Mouse (Mus musculus): Measurements from ENCODE around the gene Csnk1g1. TPM values are rescaled to one million over a fixed set of nuclear protein-coding genes. Genes with fewer than 3 reads are reported as not detected.

Gene Csnk1g1
- polyA plus RNA-seq, 1 experiment from 2014 or later: 14.7 TPM

- WGBS: 1% methylated on average over 51 of the region's 51 CpGs
- peak; percentile 99 for ATAC-seq (ENCODE audit: borderline replicate concordance, extremely low read depth, low FRiP score, low TSS enrichment)
- H3K4me3 ChIP-seq: peak within 1 kb of the TSS; percentile 78
- no peaks in the 10 kb centered on the region for H3K27me3 ChIP-seq
- no peaks in the 10 kb centered on the region for H3K9me3 ChIP-seq
- peak within 1 kb of the TSS; percentile 81 for H3K9ac ChIP-seq
- H3K4me2 ChIP-seq: peak within 1 kb of the TSS; percentile 65
- H3K36me3 ChIP-seq: peaks cover 23% of the 10 kb centered on the region
- peaks cover 10% of the 10 kb centered on the region for H3K4me1 ChIP-seq
- peak within 1 kb of the TSS; percentile 72 for H3K27ac ChIP-seq
These were observed 151.0 kb downstream of the Csnk1g1 start, which contains the start of gene Ppib for GRCm38 (mm10) chr9:66059583-66060307. Ppib (plus strand) TSS chr9:66060222.

DNA sequence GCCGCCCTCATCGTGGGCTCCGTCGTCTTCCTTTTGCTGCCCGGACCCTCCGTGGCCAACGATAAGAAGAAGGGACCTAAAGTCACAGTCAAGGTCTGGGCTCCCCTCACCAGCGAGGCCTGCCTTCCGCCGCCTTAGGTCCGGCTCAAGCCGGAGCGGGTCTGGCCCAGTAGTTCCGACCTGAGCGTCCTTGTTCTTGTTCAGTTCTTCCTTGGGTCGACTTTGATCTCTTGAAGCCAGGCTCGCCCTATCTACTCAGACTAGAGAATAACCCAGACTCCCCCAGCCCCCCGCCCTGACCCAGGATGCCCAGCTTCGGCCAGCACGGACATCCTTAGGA, 151.6 kb downstream of the Csnk1g1 start:
- WGBS: under 1% methylated on average over 20 of the region's 20 CpGs
- H3K9me3 ChIP-seq: no peaks in the 10 kb centered on the region
- H3K4me1 ChIP-seq: peaks cover 10% of the 10 kb centered on the region
- ATAC-seq (ENCODE audit: borderline replicate concordance, extremely low read depth, low FRiP score, low TSS enrichment): peak; percentile 65
- H3K36me3 ChIP-seq: peaks cover 27% of the 10 kb centered on the region
- H3K27ac ChIP-seq: peak overlapping the region; percentile 72
- H3K9ac ChIP-seq: peak overlapping the region; percentile 81
- H3K27me3 ChIP-seq: no peaks in the 10 kb centered on the region
- H3K4me3 ChIP-seq: peak overlapping the region; percentile 78
- H3K4me2 ChIP-seq: peak overlapping the region; percentile 65

DNA sequence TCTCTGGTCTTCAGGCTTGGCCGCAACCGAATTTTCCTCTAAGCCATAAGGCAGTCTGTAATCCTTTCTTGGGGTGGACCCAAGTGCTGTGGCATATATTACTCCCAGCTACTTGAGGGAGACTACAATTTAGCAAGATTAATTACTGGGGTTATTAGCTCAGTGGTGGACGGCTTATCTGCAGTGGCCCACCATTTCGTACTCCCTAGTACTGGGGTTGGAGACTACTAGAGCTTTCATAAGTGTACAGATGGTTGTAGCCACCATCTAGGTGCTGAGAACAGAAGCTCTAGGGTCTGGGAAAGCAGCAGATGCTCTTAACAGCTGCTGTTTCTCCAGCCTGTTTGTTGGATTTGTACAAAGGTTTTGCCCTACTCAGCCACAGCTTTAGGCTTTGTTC, 152.3 kb downstream of the Csnk1g1 start:
- Histone ChIP-seq H3K4me1 (peaks cover 10% of the 10 kb centered on the region), H3K27me3 (no peaks in the 10 kb centered on the region), H3K4me3 (peak overlapping the region; percentile 78), H3K27ac (no peak overlapping the region), H3K9me3 (no peaks in the 10 kb centered on the region), H3K4me2 (peak overlapping the region; percentile 65), H3K9ac (peak overlapping the region; percentile 81), H3K36me3 (peaks cover 34% of the 10 kb centered on the region)
- ATAC-seq (ENCODE audit: borderline replicate concordance, extremely low read depth, low FRiP score, low TSS enrichment): no peak
- 13% methylated on average over 4 of the region's 4 CpGs for WGBS

- Histone ChIP-seq H3K36me3 (peaks cover 41% of the 10 kb centered on the region), H3K4me2 (peak overlapping the region; percentile 65), H3K27me3 (no peaks in the 10 kb centered on the region), H3K4me3 (peak overlapping the region; percentile 78; the same call in 1 of the 2 replicates), H3K9ac (peak overlapping the region; percentile 81; the same call in 1 of the 2 replicates), H3K4me1 (peaks cover 10% of the 10 kb centered on the region), H3K27ac (no peak overlapping the region; the same call in 1 of the 2 replicates), H3K9me3 (no peaks in the 10 kb centered on the region)
- ATAC-seq (ENCODE audit: borderline replicate concordance, extremely low read depth, low FRiP score, low TSS enrichment): no peak
- 69% methylated on average over 3 of the region's 3 CpGs for WGBS
These were observed 152.9 kb downstream of the Csnk1g1 start for GRCm38 (mm10) chr9:66061656-66062055.

DNA sequence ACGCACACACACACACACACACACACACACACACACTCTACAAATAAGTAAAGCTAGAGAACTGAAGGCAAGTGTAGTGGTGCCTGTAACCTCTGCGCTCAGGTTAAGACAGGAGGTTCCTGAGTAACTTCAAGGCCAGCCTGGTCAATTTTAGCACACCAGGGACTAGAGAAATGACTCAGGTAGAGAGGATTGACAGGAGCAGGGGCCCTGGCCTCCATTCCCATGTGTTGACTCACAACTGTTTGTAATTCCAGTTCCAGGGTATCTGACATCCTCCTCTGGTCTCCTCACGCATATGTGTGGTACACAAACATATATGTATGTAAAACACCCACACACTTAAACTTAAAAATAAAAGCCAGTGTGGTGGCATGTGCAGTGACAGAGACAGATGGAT, 154.7 kb downstream of the Csnk1g1 start:
- Histone ChIP-seq H3K4me3 (no peak overlapping the region), H3K27me3 (peaks cover 7% of the 10 kb centered on the region; the same call in 1 of the 2 replicates), H3K4me1 (peaks cover 12% of the 10 kb centered on the region), H3K4me2 (no peak overlapping the region), H3K27ac (no peak overlapping the region), H3K36me3 (peaks cover 45% of the 10 kb centered on the region), H3K9me3 (no peaks in the 10 kb centered on the region), H3K9ac (no peak overlapping the region)
- WGBS: 96% methylated on average over 3 of the region's 3 CpGs
- no peak for ATAC-seq (ENCODE audit: borderline replicate concordance, extremely low read depth, low FRiP score, low TSS enrichment)

DNA sequence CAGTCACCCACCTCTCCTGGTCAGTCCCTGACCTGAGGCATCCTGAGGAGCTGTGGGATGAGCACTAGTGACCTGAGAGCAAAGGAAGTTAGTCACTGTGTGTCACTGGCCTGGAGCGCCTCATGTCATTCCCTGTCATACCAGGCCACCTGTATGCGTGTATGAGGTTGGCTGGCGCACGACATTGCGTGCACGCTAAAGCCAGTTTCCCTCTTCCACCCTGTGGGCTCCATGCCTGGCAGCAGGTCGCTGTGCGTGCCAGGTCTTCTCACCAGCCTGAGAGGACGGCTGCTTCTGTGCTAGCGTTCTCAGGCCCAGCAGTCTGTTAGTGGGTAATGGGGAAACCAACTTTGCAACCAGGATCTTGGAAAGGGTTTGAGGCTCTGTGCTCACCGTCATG, 155.6 kb downstream of the Csnk1g1 start:
- 93% methylated on average over 11 of the region's 11 CpGs for WGBS
- H3K27me3 ChIP-seq: peaks cover 11% of the 10 kb centered on the region; the same call in 1 of the 2 replicates
- no peak overlapping the region for H3K4me2 ChIP-seq
- no peak for ATAC-seq (ENCODE audit: borderline replicate concordance, extremely low read depth, low FRiP score, low TSS enrichment)
- H3K9ac ChIP-seq: no peak overlapping the region
- peaks cover 20% of the 10 kb centered on the region for H3K4me1 ChIP-seq
- H3K9me3 ChIP-seq: no peaks in the 10 kb centered on the region
- H3K36me3 ChIP-seq: peaks cover 45% of the 10 kb centered on the region
- H3K27ac ChIP-seq: no peak overlapping the region
- no peak overlapping the region for H3K4me3 ChIP-seq

- 73% methylated on average over 3 of the region's 3 CpGs for WGBS
- no peaks in the 10 kb centered on the region for H3K9me3 ChIP-seq
- ATAC-seq (ENCODE audit: borderline replicate concordance, extremely low read depth, low FRiP score, low TSS enrichment): no peak
- H3K4me1 ChIP-seq: peaks cover 14% of the 10 kb centered on the region
- H3K27ac ChIP-seq: no peak overlapping the region
- peaks cover 23% of the 10 kb centered on the region; the same call in 1 of the 2 replicates for H3K27me3 ChIP-seq
- H3K4me2 ChIP-seq: no peak overlapping the region
- no peak overlapping the region for H3K4me3 ChIP-seq
- H3K36me3 ChIP-seq: peaks cover 45% of the 10 kb centered on the region
- no peak overlapping the region for H3K9ac ChIP-seq
These were observed 158.1 kb downstream of the Csnk1g1 start for GRCm38 (mm10) chr9:66066791-66067190.

DNA sequence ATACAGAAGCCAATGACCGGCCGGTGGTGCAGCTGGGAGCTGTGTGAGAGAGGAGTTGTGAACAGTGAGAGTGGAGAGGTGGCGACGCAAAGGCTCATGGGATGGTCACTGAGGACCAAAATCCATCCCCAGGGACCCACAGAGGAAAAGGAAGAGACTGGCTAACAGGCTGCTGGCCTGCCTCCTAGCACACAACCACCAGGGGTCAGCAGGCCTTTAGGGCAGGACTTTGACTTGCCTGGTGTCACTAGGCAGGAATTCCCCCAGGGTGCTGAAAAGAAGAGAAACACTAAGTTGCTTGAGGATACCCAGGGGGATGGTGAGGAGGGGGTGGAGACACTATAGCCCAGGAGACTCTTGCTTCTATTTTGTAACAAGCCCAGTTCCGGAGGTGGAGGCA, 158.8 kb downstream of the Csnk1g1 start:
- peaks cover 14% of the 10 kb centered on the region for H3K4me1 ChIP-seq
- peak overlapping the region; percentile 97 for H3K4me2 ChIP-seq
- WGBS: 24% methylated on average over 5 of the region's 5 CpGs
- peaks cover 23% of the 10 kb centered on the region; the same call in 1 of the 2 replicates for H3K27me3 ChIP-seq
- H3K9me3 ChIP-seq: no peaks in the 10 kb centered on the region
- peaks cover 42% of the 10 kb centered on the region for H3K36me3 ChIP-seq
- no peak overlapping the region for H3K27ac ChIP-seq
- no peak overlapping the region for H3K4me3 ChIP-seq
- H3K9ac ChIP-seq: no peak overlapping the region
- peak; percentile 9; the same call in 1 of the 2 replicates for ATAC-seq (ENCODE audit: borderline replicate concordance, extremely low read depth, low FRiP score, low TSS enrichment)

- 59% methylated on average over 4 of the region's 4 CpGs for WGBS
- peaks cover 14% of the 10 kb centered on the region for H3K4me1 ChIP-seq
- peaks cover 37% of the 10 kb centered on the region for H3K36me3 ChIP-seq
- H3K9me3 ChIP-seq: no peaks in the 10 kb centered on the region
- H3K27ac ChIP-seq: no peak overlapping the region
- ATAC-seq (ENCODE audit: borderline replicate concordance, extremely low read depth, low FRiP score, low TSS enrichment): no peak
- peaks cover 23% of the 10 kb centered on the region; the same call in 1 of the 2 replicates for H3K27me3 ChIP-seq
- H3K4me3 ChIP-seq: 0 out of 2 replicates have a peak overlapping the region, but pooled peaks have one; percentile 53
- peak overlapping the region; percentile 97 for H3K4me2 ChIP-seq
- no peak overlapping the region for H3K9ac ChIP-seq
These were observed 159.3 kb downstream of the Csnk1g1 start for GRCm38 (mm10) chr9:66068056-66068455.

- 1% methylated on average over 30 of the region's 30 CpGs for WGBS
These were observed 160.3 kb downstream of the Csnk1g1 start for GRCm38 (mm10) chr9:66068971-66069391.

GRCm38 (mm10) chr9:66069583-66069982, 160.9 kb downstream of the Csnk1g1 start, which contains the start of gene Snx22:
Snx22 (minus strand) TSS chr9:66069719.
- WGBS: 2% methylated on average over 22 of the region's 22 CpGs
- Histone ChIP-seq H3K36me3 (peaks cover 22% of the 10 kb centered on the region), H3K9ac (peak within 1 kb of the TSS; percentile 50), H3K4me1 (peaks cover 14% of the 10 kb centered on the region), H3K27ac (no peak within 1 kb of the TSS), H3K4me3 (peak within 1 kb of the TSS; percentile 53), H3K27me3 (peaks cover 23% of the 10 kb centered on the region; the same call in 1 of the 2 replicates), H3K9me3 (no peaks in the 10 kb centered on the region), H3K4me2 (peak within 1 kb of the TSS; percentile 97)
- peak; percentile 89 for ATAC-seq (ENCODE audit: borderline replicate concordance, extremely low read depth, low FRiP score, low TSS enrichment)

More at GRCm38 (mm10) chr9:66068971-66069391, 160.3 kb downstream of the Csnk1g1 start:
- peaks cover 28% of the 10 kb centered on the region for H3K36me3 ChIP-seq
- H3K9me3 ChIP-seq: no peaks in the 10 kb centered on the region
- H3K9ac ChIP-seq: peak overlapping the region; percentile 50
- H3K4me3 ChIP-seq: peak overlapping the region; percentile 53
- peaks cover 14% of the 10 kb centered on the region for H3K4me1 ChIP-seq
- peak; percentile 27 for ATAC-seq (ENCODE audit: borderline replicate concordance, extremely low read depth, low FRiP score, low TSS enrichment)
- H3K4me2 ChIP-seq: peak overlapping the region; percentile 97
- no peak overlapping the region for H3K27ac ChIP-seq
- peaks cover 23% of the 10 kb centered on the region; the same call in 1 of the 2 replicates for H3K27me3 ChIP-seq

DNA sequence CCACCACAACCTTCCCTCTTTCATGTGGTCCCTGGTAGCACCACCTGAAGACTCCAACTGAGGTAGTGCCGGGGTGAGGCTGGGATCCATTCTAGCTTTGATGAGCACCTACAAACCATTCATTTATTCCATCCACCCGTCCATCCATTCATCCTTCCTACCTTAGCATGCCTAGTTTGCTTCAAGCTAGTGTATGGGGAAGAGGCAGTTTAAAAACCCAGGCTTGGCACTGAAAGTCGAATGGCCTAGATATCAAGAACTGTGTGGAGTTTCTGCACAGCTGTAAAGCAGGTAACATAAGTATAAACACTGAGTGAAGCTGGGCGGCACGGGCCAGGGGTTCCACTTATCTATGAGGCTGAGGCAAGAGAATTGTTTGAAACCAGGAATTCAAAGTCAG, 161.4 kb downstream of the Csnk1g1 start:
- Histone ChIP-seq H3K4me2 (peak overlapping the region; percentile 97; the same call in 1 of the 2 replicates), H3K4me1 (peaks cover 14% of the 10 kb centered on the region), H3K36me3 (peaks cover 19% of the 10 kb centered on the region), H3K27me3 (peaks cover 23% of the 10 kb centered on the region; the same call in 1 of the 2 replicates), H3K9ac (no peak overlapping the region), H3K4me3 (no peak overlapping the region), H3K27ac (no peak overlapping the region), H3K9me3 (no peaks in the 10 kb centered on the region)
- ATAC-seq (ENCODE audit: borderline replicate concordance, extremely low read depth, low FRiP score, low TSS enrichment): no peak
- WGBS: 84% methylated on average over 5 of the region's 5 CpGs
